Mouse (Mus musculus) C2C12 (cell line): ENCODE results near the gene Orm1. TPM values are rescaled to one million over a fixed set of nuclear protein-coding genes. Genes with fewer than 3 reads are reported as not detected.

Source experiments
- H3K27me3 ChIP-seq: one replicate; pipeline ENCODE4 v1.6.1; 2011; ENCODE audit not compliant: control insufficient read depth, insufficient read depth, insufficient read length
- H3K36me3 ChIP-seq: one replicate; pipeline ENCODE4 v1.6.1; 2011; ENCODE audit not compliant: control insufficient read depth, insufficient read depth
- H3K4me3 ChIP-seq: one replicate; pipeline ENCODE4 v1.5.1; 2011; ENCODE audit warnings: mild to moderate bottlenecking, control low read depth; ENCODE audit not compliant: poor library complexity, insufficient read depth, severe bottlenecking
- H3K79me2 ChIP-seq: one replicate; pipeline ENCODE4 v1.6.1; 2011; ENCODE audit not compliant: control insufficient read depth, insufficient read depth
- H3K79me3 ChIP-seq: one replicate; pipeline ENCODE4 v1.6.1; 2011; ENCODE audit warnings: low read depth, control low read depth
- H3ac ChIP-seq: one replicate; pipeline ENCODE3; 2011; ENCODE audit warnings: low read depth; ENCODE audit not compliant: control insufficient read depth, insufficient read length
- CEBPB ChIP-seq: IDR thresholded peaks from one replicate; pipeline ENCODE4 v1.6.1; 2011; ENCODE audit warnings: low read depth, mild to moderate bottlenecking, control low read depth, moderate library complexity
- CTCF ChIP-seq: IDR thresholded peaks from one replicate; pipeline ENCODE4 v1.5.1; 2011; ENCODE audit not compliant: control insufficient read depth, insufficient read depth, insufficient read length
- FOSL1 ChIP-seq: IDR thresholded peaks from one replicate; pipeline ENCODE4 v1.8.0; 2011; ENCODE audit warnings: mild to moderate bottlenecking, low read length; ENCODE audit not compliant: poor library complexity, insufficient read depth, severe bottlenecking
- MAX ChIP-seq: IDR thresholded peaks from one replicate; pipeline ENCODE4 v1.6.1; 2011; ENCODE audit warnings: mild to moderate bottlenecking, control low read depth
- MYOD1 ChIP-seq: IDR thresholded peaks from one replicate; pipeline ENCODE4 v1.6.1; 2011; ENCODE audit warnings: low read depth; ENCODE audit not compliant: control insufficient read depth, insufficient read length
- MYOG ChIP-seq: IDR thresholded peaks from one replicate; pipeline ENCODE4 v1.6.1; 2011; ENCODE audit not compliant: control insufficient read depth, insufficient read length; ENCODE audit errors: extremely low read depth
- USF1 ChIP-seq: IDR thresholded peaks from one replicate; pipeline ENCODE4 v1.6.1; 2011; ENCODE audit warnings: low read depth, mild to moderate bottlenecking, control low read depth, moderate library complexity
- polyA plus RNA-seq: library from polyadenylated mRNA; unstranded; fragments of >200 nt; fragmentation: generic; extraction: Trizol; gene quantifications from one replicate; pipeline ENCODE4 v1.2.1, GENCODE M21; 2012; ENCODE audit warnings: missing spikeins

The Orm1 gene
- polyA plus RNA-seq, 1 experiment = 0.05 TPM

GRCm38 (mm10) chr4:63323275-63323815 is 21.0 kb upstream of the Orm1 start:
- TF ChIP-seq MAX = no peak
- peak; percentile 70 for TF ChIP-seq MYOD1
- no peak for TF ChIP-seq FOSL1
- Histone ChIP-seq H3K79me3 (no peaks in the 10 kb centered on the region), H3ac (no peak overlapping the region), H3K27me3 (peaks cover 20% of the 10 kb centered on the region), H3K36me3 (no peaks in the 10 kb centered on the region), H3K4me3 (no peak overlapping the region), H3K79me2 (no peaks in the 10 kb centered on the region)

- Histone ChIP-seq H3K4me3 (no peak overlapping the region), H3K79me3 (no peaks in the 10 kb centered on the region), H3ac (no peak overlapping the region), H3K79me2 (no peaks in the 10 kb centered on the region), H3K27me3 (peaks cover 34% of the 10 kb centered on the region), H3K36me3 (no peaks in the 10 kb centered on the region)
- TF ChIP-seq CTCF (no peak), MYOD1 (no peak), MAX (no peak), USF1 (no peak), MYOG (no peak), FOSL1 (no peak)
Observed at GRCm38 (mm10) chr4:63333403-63333802, 11.0 kb upstream of the Orm1 start.

- H3K27me3 ChIP-seq = peaks cover 5% of the 10 kb centered on the region
- H3ac ChIP-seq = no peak overlapping the region
- no peaks in the 10 kb centered on the region for H3K36me3 ChIP-seq
- no peak overlapping the region for H3K4me3 ChIP-seq
- no peak for TF ChIP-seq USF1
- TF ChIP-seq MYOD1 = no peak
- no peak for TF ChIP-seq CEBPB
- no peak for TF ChIP-seq FOSL1
- no peak for TF ChIP-seq MAX
- TF ChIP-seq MYOG = no peak
- no peak for TF ChIP-seq CTCF
- no peaks in the 10 kb centered on the region for H3K79me2 ChIP-seq
- H3K79me3 ChIP-seq = no peaks in the 10 kb centered on the region
Observed at GRCm38 (mm10) chr4:63338414-63339076, 5.8 kb upstream of the Orm1 start.

GRCm38 (mm10) chr4:63342491-63342890 is 1.9 kb upstream of the Orm1 start:
- Histone ChIP-seq H3K27me3 (peaks cover 3% of the 10 kb centered on the region), H3ac (no peak overlapping the region), H3K4me3 (no peak overlapping the region), H3K79me2 (no peaks in the 10 kb centered on the region), H3K79me3 (no peaks in the 10 kb centered on the region), H3K36me3 (no peaks in the 10 kb centered on the region)
- TF ChIP-seq FOSL1 (no peak), MYOD1 (no peak), CEBPB (no peak), MAX (no peak), CTCF (no peak), MYOG (no peak), USF1 (no peak)

GRCm38 (mm10) chr4:63343608-63344007 is 752 bp upstream of the Orm1 start:
- no peak for TF ChIP-seq MYOD1
- no peak for TF ChIP-seq CEBPB
- TF ChIP-seq CTCF = no peak
- no peak for TF ChIP-seq MAX
- TF ChIP-seq FOSL1 = no peak
- TF ChIP-seq MYOG = no peak
- TF ChIP-seq USF1 = no peak
- Histone ChIP-seq H3ac (no peak overlapping the region), H3K79me3 (no peaks in the 10 kb centered on the region), H3K4me3 (no peak overlapping the region), H3K27me3 (peaks cover 3% of the 10 kb centered on the region), H3K36me3 (no peaks in the 10 kb centered on the region), H3K79me2 (no peaks in the 10 kb centered on the region)
